Mouse (Mus musculus): ENCODE data around the gene Fbxl19.

- no peak for TF ChIP-seq CTCF (IDR thresholded peaks at IDR 0.05; ENCODE audit: control insufficient read depth, insufficient read depth, insufficient replicate concordance, low read depth, low read length)
- no peak for TF ChIP-seq POLR2A (IDR thresholded peaks at IDR 0.05; ENCODE audit: control insufficient read depth, low read depth, low read length)
Measured at GRCm38 (mm10) chr7:127748235-127748560, 3.9 kb downstream of the Fbxl19 start.
